Mouse (Mus musculus): ENCODE measurements at regions not wholly inside any gene's neighbourhood (a gene's known extent, or its start where the extent isn't known, plus 50 kb on each side); places are given as distances from the start of the nearest gene placed in this dataset.

- no peak for TF ChIP-seq CTCF (IDR thresholded peaks at IDR 0.05; ENCODE audit: borderline replicate concordance, extremely low read depth, insufficient read depth, insufficient read length)
- no peak for TF ChIP-seq POLR2A (IDR thresholded peaks at IDR 0.05; ENCODE audit: borderline replicate concordance, extremely low read depth, insufficient read depth, insufficient read length, poor library complexity, severe bottlenecking)
These were observed 130.2 kb upstream of the Itga1 start for GRCm38 (mm10) chr13:115231981-115232380.

All from brain, embryonic 14.5 days (tissue).